Mouse (Mus musculus) left cerebral cortex, adult 8-10 months (tissue): Measurements from ENCODE around the gene Glra3. TPM values are rescaled to one million over a fixed set of nuclear protein-coding genes. Genes with fewer than 3 reads are reported as not detected.
A peak's percentile ranks its signal among the peaks of the same experiment; 100 is the strongest.

Source experiments
- DNase-seq, 2 experiments: peaks; one replicate each; pipeline ENCODE4 v3.0.0; 2022; ENCODE audit warnings: low spot score in 2 of 2
- total RNA-seq, 4 experiments: library from RNA; stranded (reverse); gene quantifications; 2 replicates each; pipeline ENCODE4 v1.2.4; 2022

Glra3 gene
- total RNA-seq = 1 to 10 TPM; 6.4 to 8.8 (median 6.9) TPM

DNA sequence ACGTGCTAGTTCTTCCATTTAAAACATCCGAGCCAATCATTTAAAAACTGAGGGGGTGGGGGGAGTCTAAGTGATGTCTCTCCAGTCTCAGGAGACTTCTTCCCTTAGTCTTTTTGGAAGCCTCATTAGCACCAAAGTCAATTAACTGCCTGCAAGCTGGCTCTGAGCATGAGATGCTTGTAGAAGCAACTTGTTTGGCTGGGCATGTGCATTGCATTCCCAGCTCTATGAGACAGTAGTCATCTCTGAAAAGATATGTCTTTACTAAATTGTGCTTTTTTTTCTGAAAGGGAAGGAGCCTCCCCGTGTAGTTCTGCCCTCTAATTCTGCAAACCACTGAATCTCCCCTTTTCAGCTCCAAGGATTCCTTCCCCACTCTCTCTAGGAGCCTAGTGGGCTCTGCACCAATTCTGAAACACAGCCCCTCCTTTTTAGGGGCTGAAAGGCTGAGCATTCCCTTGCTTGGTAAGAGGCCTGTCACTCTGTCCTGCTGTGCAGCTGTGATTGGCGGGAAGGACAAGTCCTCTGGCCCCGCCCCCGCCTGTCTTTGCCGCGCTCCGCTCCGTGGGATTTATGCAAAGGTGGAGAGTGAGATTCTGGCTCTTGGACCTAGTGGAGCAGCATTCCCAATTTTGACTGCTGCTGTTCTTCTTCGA, at the start of gene Glra3:
Glra3 (plus strand) TSS at position 591 of the 656 bp plus-strand sequence.
- peak; percentile 2 to 59 for DNase-seq

DNA sequence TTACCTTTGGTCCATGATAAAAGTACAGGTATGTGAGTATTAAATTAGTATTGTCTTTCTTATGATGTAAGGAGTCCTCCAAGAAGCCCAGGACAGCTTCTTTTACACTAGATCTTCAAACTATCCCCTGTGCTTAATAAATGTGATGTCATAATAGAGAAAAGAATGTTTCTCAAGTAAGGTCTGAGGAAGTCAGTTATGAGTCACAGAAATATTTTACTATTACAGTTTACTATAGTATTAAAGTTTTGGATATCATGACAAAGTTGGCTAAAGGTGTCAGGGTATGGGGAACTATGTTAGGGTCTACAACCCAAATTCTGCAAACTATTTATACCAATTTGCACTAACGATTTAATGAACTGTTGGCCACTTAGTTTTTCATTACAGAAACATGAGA, 33.4 kb upstream of the Glra3 start, which contains the start of gene Adam29:
Adam29 (minus strand) TSS at position 101 of the 400 bp plus-strand sequence.
- DNase-seq = no peak

DNA sequence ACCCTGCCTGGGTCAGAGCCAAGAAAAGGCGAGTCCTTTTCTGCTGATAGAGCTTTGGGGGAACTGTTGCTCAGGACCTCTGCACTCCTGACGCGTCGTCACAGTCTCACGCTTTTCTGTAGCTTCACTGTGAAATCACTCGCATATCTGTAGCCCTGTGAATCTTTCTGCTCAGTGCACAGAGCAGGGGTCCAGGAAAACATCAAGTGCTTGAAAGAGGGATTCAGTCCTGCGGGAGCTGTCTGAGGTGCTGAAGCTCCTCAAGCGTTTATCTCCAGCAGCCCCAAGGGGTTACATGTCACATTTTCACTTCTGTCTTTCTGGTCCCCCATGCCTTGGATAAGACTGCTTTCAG, 243 bp downstream of the Glra3 start:
- DNase-seq = peak in 1 of 2 experiments; percentile 28

DNA sequence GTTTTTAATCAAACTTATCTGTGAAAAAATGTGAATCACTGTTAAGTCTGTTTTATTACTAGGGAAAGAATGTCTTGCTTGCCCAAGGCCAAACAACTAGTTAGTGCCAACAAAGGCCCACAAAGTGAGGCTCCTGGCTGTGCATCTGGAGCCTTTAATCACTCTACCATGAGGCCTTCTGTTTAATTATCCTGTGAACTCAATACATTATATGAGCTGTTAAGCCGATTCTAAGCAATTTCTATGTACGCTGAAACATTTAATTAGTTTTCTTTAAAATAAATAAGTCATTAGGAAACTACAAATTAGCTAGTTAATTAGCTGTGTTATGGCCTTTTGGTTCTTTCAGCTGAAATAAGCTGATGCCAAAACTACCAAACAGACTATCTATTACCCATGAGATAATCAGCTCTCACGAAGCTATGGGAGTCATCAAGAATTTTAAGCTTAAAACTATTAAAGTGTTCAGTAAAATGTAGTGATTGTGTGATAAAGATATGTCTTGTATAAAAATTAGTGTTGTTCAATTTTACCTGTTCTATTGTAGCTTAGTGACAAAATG, 24.6 kb downstream of the Glra3 start:
- DNase-seq = no peak

DNA sequence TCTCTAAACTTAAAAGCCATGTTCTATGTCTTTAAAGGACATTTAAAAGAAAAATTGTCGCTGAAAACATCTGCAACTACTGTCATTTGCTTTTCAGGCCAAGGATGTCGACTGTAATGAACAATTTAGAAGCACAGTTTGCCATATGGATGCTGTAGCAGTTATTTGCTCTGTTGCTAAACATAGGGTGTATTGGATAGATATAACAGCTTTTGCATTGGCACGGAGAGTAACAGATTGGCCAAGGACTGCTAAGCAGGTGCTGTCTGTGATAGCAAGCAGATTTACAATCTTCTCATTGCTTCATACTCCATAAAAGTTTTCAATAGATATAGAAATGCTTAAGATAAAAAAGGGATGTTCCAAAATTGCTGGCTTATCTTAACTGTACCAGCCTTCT, 57.6 kb downstream of the Glra3 start:
- peak in 1 of 2 experiments; percentile 53 for DNase-seq

DNA sequence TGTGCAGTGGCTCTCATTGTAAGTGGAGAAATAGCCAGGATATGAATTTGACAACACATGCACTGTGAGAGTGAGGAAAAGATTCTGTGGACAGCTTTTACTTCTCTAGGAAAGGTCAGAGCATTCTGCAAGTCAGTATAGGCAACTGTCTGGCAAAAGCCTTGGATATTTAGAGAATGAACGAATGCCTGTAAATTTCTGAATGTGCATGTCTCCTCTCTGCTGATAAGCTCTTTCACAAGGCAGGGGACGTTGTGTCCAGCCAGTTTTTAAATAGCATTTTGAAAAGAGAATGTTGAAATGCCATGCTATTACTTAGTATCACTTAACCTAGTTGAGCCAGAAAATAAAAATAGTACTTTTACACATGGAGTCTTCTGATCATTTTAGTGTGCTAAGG, 114.1 kb downstream of the Glra3 start:
- DNase-seq = no peak

DNA sequence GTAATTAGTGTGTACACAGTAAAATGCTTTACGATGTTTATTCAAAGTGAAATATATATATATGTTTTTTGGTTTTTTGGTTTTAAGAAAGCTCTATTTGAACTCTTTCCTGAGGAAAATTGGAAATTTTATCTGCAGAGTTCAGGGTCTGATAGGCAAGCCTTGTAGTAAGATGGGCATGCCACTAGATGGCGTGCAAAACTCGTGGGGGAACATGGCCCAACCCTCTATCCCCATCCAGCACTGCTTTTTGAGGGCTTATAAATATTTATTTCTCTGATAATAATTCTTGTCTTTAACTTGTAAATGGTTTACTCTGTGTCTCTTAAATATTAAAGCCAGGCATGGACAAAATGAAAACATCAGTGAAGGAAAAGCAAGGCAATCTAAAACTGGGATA, 122.8 kb downstream of the Glra3 start:
- DNase-seq = peak in 1 of 2 experiments; percentile 7

DNA sequence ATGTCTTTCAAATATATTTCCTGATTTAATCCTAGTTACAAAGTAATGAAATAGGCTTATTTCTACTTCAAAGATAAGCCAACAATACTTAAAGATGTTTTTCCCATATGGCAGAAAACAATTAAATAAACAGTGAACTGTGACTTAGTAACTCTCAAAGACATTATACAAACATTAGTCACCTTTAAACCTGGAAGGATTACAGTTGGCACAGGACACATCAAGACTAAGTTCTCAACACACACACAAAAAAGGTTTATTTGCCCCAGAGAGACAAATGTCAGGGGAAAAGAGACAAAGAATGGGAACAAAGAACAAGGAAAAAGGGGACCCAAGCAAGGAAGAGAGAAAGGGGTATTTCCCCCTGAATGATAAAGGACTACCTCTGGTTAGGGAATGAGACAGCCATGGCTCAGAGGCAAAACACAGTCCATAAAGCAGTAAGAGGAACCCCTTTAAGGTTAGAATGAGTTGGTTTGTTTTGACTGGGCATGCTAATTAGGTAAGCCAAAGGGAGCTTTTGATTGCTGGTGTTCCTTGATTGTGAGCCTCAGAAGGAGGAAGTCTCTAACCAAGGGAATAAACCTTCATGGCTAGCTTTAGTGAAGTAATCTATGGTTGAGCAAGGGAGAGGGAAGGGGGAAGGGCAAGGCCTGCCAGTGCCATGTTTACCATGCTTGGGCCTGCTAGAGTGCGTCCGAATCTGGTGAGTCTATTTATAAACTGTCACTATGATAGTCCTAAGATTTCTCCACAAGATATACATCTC, 130.4 kb downstream of the Glra3 start:
- DNase-seq = no peak

DNA sequence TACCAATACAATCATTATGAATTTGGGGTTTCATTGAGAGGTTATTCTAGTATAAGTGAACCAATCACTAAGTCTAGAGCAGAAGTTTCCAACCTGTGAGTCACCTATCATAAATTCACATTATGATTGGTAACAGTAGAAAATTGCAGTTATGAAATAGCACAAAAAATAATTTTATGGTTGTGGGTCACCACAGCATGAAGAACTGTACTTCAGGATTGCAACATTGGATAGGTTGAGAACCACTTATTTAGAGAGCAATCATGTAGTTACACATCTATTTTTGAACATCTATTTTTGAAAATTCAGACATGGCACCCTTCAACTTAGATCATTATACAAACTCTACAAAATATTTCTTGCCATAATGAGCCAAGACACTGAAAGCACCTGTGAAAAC, 143.4 kb downstream of the Glra3 start:
- no peak for DNase-seq

DNA sequence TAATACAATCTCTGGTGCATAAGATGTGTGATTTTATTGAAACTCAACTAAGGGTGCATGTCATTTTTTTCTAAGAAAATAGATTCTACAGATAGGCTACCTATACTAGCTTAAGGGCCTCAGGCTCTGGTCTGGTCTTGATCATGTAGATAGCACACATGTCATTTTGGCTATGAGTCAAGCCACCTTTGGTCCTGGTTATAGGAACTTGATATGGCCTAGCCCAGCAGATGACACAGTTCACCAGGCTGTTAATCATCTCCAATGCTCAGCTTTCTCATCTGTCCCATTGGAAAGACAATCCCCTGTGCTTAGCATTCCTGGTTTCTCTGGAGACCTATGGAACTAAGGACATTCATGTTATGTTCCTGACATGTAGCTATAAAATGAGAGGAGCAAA, 154.1 kb downstream of the Glra3 start:
- DNase-seq = no peak

DNA sequence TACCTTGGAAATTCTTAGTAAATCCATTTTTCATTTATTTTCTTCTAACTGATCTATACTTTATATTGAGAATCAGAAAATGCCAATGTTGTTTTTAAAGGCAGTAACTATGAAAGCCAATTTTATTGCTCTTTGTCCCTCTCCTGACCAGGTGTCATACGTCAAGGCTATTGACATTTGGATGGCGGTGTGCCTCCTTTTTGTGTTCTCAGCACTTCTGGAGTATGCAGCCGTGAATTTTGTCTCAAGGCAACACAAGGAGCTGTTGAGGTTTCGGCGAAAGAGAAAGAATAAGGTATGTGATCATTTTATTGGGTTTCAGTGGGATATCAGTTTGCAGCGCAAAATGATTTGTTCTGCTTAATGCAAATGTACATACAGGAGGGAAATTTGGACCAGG, 170.0 kb downstream of the Glra3 start:
- DNase-seq = no peak

DNA sequence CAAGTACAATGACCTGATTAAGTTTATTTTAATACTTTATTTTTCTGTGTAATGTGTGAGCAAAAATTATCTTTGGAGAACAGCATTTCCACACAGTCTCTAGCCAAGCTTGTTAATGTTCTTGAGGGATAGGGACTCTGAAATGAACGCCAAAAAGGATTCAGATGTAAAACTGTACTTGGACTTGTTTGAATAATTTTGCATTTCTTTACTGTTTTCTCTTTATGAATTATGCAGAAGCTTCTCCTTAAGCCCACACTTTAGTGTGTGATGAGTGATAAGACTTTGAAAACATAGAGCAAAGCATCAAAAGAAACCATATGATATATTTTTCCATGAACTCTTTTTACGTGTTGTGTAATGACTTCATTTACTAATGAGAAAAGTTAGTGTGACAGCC, 189.1 kb downstream of the Glra3 start:
- no peak for DNase-seq

DNA sequence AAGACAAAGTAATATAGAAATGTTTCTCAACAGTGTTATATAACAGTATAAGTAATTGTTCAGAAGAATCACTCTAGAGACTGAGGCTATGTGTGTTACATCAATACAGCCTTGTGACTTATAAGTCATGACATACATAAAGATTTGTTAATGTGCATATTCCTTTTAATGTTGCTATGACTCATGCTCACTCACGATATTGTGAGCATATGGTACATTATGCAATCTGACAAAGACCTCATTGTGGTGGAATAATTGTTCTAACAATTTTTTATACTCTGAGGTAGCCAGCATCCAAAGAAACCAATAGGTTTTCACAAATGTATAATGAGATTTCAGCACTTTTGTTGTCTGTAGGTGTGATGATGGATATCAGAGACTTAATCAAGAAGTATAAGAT, 210.4 kb downstream of the Glra3 start:
- no peak for DNase-seq

DNA sequence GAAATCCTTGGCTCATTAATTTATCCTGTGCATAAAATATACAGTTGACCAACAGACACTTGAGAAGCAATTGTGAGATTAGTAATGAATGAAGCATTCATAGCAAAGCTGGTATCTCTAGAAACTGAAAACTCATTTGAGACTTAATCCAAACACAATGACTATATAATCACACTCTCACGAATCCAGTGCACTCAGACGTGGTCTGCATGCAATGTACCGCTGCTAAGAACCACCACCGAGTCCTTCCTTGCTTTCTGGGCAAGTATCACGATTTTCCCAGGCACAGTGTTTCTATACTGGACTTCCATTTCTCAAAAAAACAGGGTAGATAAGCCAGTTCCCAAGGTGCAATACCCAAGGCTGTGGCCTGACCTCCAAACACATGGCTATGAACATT, 211.3 kb downstream of the Glra3 start:
- no peak for DNase-seq

DNA sequence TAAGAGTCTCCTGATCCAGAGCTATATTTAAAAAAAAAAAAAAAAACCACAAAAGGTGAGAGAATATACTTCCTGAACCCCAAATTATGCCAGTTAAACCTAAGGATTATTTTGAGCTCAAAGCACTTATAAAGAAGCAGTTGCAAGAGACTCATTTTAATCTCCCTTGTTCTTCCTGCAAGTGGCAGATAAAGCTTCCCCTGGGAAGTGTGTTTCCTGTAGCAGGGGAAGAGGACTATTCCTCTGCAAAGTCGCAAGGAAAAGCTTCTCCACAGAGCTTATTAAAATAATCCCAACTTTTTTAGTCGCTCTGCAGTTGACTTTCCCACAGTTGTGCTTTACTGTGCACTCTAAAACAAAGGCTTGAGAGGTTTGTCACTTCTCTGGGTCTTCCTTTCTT, 218.7 kb downstream of the Glra3 start:
- no peak for DNase-seq

Other genes with a start within 250 kb of the Glra3 start
- gene Adam29, start 33.5 kb upstream of the Glra3 start, total RNA-seq = not detected